Mouse (Mus musculus) liver, embryonic 14.5 days (tissue): Measurements from ENCODE around the gene Elmo2.

Experiments used
- CTCF ChIP-seq: IDR thresholded peaks from 2 replicates; pipeline ENCODE4 v1.5.1; 2016; ENCODE audit warnings: antibody characterized with exemption, low read depth, control low read depth
- EP300 ChIP-seq: IDR thresholded peaks from 2 replicates; pipeline ENCODE4 v1.6.1; 2016; ENCODE audit warnings: antibody characterized with exemption, low read depth

DNA sequence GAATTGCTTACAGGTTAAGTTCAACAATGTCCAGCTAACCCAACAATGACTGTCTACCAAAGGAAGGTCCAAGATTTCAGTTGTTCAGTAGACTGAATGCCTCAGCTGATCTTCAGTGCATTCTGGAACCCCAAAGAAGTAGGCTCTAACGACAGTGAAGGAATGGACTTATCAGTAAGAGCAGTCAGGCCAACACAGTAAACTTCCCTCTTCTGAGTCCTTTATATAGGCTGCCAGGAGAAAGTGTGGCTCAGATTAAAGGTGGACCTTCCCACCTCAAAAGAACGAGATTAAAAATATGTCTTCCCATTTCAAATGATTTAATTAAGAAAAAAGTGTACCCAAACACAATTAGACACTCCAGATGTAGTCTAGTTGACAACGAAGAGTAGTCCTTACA is 44.1 kb upstream of the Elmo2 start:
- TF ChIP-seq EP300 (no peak), CTCF (no peak)
